Mouse (Mus musculus) liver, adult 2 months (tissue): ENCODE measurements around the gene Vav2.

Experiments
- CTCF ChIP-seq: fragments of 200-500 bp; IDR thresholded peaks from 2 replicates; pipeline ENCODE4 v1.5.1; 2011; ENCODE audit warnings: low read depth, low read length, control low read depth
- POLR2A ChIP-seq: fragments of 200-500 bp; IDR thresholded peaks from 2 replicates; pipeline ENCODE4 v1.6.1; 2011; ENCODE audit warnings: low read length, control low read depth; ENCODE audit not compliant: insufficient read depth; ENCODE audit errors: extremely low read depth

DNA sequence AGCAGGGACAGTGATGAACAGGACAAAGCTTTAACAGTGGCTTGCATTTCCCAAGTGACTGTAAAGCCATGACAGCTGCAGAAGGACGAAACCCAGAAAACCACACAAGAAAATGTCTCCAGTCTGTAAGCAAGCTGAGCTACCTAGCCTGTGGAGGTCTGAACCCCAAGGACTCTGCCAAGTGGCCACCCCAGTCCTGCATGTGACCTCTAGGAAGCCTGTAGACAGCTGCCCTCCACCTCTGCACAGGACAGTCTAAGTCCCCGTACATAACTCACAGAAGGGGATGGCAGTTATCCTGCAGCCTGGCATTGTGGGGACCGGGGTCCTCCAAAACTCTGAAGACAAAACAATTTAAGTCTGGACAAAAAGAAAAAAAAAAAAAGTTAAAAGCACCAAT, 19.1 kb upstream of the Vav2 start:
- TF ChIP-seq CTCF (no peak), POLR2A (no peak)
